Mouse (Mus musculus) brain, embryonic 18.5 days (tissue): ENCODE measurements around the gene Fgf16.

ENCODE experiments used
- DNase-seq: peaks from one replicate; pipeline ENCODE4 v3.0.0-alpha.2; 2012; ENCODE audit warnings: low read depth, low spot score

Fgf16 gene

DNA sequence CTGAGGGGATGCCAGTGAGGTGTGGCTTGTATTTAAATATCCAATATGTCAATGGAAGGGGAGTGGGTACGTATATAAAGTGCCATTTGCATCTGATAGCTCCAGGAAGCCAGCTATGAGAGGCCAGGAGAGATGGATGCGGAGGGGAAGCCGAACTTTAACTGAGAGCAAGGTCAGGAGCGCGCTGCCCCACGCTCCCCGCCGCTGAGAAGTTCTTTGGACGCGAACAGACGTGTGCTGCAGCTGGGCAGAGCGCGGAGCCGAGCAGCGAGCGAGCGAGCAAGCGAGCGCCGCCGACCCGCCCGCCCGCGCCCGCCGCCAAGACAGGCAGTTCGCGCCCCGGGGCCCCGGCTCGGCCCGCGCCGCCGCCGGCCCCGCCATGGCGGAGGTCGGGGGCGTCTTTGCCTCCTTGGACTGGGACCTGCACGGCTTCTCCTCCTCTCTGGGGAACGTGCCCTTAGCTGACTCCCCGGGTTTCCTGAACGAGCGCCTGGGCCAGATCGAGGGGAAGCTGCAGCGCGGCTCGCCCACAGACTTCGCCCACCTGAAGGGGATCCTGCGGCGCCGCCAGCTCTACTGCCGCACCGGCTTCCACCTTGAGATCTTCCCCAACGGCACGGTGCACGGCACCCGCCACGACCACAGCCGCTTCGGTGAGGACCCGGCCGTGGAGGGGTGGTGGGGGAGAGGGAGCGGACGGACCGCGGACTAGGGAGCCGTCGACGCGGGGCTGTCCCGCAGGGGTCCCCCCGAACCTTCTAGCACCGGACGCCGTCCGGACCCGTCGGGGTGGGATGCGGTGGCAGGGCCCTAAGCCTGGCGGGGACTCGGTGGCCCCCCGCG, at the start of gene Fgf16:
Fgf16 (plus strand) TSS at position 118 of the 843 bp plus-strand sequence.
- DNase-seq: no peak

DNA sequence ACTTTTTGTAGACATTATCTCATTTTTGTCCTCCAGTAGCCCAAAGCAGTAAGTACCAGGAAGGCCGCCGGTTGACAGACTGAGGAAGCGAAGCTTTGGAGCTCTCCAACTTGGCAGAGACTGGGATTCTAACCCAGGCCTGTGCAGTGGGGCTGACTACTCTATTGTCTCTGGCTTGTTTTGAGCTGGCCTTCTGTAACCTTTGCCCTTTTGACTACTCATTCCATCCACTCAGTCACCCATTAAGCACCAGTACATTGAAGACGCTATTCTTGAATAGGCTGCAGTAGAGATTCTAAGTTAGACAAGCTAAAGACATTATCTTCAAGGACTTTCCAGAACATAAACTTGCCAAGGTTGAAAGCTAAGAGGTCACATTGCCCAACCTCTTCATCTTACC, 49.3 kb upstream of the Fgf16 start:
- DNase-seq: no peak

DNA sequence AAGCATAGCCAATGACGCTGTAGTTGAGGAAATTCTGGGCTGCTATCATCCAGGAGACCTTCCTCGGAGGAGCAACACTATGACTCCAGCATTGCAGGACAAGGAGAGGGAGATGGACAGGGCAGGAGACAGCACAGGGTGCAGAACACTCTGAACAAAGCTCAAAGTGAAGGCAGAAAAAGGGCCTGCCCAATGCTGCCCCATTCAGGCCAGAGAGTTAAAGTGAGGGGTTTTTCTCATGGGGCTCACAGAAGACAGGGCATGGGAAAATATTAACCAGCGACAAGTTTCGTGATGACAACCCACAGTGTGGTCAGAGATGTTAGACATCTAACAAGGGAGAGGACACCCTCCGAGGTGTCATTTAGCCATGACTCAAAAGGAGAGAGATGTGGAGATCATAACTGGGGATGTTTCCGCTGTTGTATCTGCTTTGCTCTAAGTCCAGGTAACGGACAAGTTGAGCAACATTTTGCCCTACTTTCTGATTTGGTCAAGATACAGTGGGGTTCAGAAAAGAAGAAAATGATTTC, 48.2 kb upstream of the Fgf16 start:
- no peak for DNase-seq

DNA sequence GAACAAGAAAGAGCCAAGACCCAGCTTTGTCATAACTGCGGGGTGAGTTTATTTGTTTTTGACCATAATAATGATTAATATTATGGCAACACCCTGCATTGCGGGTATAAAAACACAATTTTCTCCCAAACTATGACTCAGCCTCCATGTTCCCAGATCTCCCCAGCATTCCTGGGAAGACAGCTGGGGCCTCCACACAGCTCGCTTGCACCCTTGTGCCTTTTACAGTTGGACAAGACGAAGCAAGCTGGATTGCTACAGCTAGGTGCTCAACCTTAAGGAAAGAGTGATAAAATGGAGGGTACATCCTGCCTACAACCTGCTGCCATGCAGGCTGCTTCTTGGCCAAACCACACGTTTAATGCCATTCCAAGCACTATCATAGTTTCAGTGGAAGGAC, 45.7 kb upstream of the Fgf16 start:
- DNase-seq: no peak

DNA sequence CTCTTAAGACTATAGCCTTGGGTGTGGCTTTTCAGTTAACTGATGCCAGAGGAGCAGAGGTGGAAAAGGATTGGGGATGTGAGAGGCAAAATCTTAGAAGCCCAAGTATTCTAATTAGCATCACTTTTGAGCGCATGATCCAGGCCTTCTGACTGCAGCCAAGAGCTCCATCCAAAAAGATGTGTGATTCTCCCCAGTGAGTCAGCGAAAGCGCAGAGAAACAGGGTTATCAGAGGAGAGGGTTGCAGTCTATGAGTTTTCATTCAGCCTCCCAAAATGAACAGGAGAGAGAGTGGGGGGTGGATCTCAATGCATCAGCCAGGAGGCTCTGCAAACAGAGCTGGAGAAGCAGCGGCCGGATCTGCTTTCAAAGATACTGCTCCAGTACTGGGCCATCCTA, 45.1 kb upstream of the Fgf16 start:
- no peak for DNase-seq

DNA sequence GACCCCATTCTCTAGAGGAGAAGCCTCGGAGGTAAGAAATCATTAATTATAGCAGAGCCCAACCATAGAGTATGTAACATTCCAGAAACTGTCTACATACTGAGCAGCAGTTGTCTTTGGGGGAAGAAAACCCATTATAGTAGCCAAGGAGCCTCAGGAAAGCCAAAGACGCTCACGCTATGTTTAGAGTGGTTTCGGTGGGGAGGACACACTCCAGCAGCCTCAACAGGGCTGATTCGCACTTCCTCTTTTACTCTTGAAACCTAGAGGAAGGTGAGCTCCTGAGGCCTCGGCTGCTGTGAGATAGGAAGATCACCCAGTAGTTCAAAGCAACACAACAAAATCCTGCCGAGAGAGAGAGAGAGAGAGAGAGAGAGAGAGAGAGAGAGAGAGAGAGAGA, 39.9 kb upstream of the Fgf16 start:
- no peak for DNase-seq

DNA sequence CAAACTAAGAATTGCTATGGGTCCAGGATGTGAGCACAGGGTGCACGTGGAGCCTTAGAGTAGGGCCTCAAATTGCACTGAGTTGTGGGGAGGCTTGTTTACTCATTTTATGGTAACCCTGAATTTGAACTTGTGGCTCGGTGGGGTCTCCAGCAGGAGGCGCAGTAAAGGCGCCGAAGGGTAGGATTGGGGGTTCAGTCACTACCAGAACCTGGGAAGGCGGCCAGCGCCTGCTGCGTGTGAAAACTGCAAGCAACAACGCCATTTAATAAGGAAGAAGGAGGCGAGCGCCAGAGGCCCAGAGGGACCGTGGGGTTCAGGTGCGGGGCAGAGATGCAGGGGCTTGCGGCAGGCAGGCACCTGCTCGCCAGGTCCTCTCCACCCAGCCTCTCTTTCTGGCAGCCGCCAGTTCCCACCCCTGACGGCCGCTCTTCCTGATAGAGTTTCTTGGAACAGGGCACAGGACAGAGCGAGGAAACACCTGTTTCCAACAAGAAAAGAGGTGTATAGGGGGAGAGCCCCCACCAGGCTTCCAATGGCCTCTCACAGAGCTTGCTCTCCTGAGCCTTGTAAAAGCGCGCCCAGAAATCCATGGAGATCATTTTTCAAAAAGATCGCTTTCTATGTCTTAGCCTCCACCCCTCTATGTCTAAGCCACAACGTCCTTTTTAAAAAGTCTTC, 1.1 kb upstream of the Fgf16 start:
- DNase-seq: no peak

DNA sequence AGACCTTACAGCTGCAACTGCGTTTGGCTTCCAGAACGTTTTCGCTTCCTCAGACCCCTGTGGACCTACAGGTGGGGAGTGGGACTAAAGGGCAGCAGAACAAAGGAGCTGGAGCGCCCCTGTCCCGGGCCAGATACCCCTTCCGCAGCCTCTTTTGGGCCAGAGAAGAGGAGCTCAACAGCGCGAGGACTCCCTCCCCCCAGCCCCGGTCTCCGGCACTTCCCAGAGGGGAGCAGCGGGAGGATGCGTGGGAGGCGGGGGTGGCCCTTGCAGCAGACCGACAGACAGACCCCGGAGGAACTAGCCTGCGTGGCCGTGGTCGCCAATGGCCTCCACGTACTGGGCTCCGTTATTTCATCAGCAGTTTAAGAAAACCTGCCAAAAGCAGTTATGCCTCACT, 467 bp upstream of the Fgf16 start:
- DNase-seq: no peak

DNA sequence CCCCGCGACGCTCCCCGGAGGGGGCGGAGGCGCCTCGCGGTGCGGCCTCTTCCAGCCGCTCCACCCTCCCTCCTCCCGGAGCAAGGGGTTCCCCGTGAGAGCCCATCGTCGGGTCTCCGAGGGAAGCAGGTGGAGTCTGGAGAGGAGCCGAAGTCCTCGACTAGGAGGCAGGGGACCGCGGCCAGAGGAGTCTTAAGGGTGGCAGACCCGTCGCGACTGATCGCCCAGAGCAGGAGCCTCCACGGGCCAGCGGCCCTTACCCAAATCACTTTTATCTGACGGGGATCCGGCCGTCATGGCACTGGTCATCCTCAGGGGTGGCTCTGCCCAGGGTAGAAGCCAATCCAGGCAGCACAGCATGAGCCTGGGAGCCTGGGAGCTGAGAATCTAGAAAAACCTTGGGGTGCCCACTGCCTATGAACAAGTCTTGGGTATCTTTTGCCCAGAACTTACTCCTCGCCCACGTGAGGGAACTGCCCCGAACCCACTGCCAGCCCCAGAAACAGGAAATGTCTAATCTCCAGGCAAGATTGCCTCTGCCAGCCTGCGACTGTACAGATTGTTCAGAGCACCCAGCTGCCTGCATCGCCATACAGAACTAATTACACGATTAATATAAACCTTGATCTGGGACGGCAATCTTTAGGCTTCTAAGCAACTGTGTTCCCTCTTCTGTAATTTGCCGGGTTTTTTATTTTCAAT, 1.1 kb downstream of the Fgf16 start:
- no peak for DNase-seq

DNA sequence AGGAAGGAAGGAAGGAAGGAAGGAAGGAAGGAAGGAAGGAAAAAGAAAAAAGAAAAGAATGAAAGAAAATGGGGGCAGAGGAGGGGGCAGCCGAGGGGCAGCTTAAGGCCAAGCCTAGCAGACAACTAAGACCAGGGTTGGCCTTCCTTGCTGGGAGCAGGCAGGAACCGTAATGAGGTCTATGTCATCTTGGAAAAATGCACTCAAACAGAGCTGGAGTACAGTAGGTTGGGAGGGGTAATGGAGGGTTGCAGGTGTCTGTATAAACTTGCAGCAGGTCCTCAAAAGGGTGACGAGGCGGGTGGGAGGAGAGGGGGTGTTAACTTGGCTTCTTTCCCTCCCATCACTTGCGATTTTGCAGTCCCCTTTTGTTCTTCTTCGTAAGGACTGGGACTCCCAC, 1.9 kb downstream of the Fgf16 start:
- no peak for DNase-seq

DNA sequence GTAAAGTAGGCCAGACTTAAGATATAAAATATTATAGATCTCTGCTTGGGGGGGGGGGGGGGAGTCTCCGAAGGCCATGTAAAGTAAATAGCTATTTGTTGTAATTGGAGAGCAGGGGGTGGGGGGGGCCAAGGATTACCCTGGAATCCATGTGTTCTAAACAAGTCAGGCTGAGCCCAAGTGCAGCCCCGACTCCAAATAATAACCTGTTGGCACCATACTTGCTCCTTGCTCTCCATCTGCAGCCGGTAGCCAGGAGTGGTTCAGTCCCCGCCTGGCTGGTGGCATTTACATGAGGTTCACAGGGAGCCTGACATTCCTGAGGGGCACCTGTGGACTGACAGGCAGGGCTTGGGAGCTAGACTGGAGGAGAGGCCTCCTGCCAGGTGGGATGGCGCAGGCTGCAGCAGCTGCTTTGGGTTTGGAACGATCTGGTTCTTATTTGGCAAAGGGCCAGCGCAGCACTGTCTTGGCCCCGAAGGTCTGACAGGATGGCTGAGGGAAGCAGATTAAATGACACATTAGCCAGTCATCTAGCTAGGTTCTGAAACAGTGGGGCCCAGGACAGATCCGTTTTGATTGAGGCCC, 3.2 kb downstream of the Fgf16 start:
- DNase-seq: no peak

DNA sequence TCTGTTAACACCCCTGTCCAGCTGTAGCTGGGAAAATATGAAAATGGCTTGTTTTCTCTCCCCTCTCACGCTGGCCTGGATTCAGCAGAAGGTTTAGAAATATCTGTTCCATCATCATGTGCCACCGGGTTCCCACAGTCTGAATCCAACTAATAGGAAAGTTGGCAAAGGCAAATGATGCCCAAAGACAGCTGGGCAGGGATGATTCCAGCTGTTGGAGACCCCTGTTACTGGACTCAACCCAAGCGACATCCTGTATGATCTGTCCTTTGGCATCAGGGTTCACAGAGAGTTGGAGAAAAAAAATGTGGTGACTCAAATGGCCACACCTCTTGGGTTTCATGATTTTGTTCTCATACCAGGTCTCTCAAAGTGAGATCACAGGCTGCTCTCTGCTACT, 3.9 kb downstream of the Fgf16 start:
- DNase-seq: no peak

DNA sequence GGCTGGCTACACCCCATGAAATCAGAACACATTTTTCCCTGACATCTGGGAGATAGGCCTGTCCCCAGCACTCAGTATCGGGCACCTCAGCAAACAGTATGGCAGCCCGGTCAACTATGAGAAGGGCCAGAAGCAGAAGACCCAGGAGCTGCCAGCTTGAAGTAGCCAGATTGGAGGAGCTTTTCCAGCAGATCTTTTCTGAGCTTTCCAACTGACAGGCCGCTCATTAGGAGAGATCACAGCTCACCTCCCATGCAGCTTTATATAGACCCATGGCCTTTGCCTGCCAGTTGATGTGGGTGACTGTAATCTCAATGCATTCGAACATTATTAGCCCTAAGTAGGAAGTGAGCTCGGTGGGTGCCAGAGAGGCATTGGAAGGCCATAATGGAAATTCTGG, 9.2 kb downstream of the Fgf16 start:
- no peak for DNase-seq

DNA sequence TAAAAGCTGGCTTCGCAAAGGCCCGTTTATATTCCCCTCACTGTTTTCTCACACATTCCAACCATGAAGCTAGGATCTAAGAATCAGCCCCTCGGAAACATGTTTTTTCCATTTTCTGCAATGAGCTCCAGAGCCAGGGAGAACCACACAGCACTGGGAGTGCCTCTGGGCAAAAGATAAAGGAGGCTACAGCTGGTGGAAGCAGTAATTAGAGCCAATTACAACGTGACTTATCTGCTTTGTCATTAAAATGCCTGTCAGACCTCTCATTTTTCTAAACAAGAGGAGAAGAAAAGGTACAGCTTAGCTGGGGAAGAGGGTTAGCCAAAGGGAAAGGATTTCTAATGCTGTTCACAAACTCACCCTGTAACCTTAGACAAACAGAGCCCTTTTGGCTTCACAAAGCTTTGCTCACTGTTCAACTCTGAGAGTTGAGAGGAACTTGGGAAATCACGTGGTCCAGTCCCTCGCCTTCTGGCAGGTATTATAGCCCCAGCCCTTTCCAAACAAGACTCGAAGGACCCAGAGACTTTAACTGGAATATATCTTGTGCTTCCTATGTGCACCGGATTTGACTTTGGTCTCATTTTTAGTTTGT, 30.8 kb downstream of the Fgf16 start:
- DNase-seq: no peak

DNA sequence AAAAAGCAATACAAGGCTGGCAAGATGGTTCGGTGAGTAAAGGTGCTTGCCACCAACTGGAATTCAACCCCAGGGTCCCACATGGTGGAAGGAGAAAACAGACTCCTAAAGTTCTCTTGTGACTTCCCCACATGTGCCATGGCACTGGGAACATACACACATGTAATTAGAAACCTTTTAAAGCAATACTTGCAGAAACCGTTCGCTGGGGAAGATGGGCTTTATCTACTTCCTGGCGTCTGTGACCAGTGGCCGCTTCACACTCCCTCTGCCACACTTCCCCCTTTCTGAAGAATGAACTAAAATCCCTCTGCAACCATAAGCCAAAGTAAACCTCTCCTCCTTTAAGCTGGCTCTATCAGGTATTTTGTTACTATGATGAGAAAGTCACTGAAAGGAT, 60.4 kb downstream of the Fgf16 start:
- DNase-seq: no peak
